Mouse (Mus musculus): ENCODE data around the gene Ptprn.

GRCm38 (mm10) chr1:75227653-75228052 lies 36.6 kb downstream of the Ptprn start:
- TF ChIP-seq CTCF (IDR thresholded peaks at IDR 0.05; ENCODE audit: low read depth) (no peak), EP300 (IDR thresholded peaks at IDR 0.05; ENCODE audit: low read depth) (no peak)

Data from heart, postnatal 0 days (tissue).